Mouse (Mus musculus): ENCODE data around the gene Calcr.
A peak's percentile ranks its signal among the peaks of the same experiment; 100 is the strongest.
"Not testable (repeated sequence)": the region's sequence is repeated elsewhere in the genome, so short reads cannot be mapped to it uniquely, and the experiment has no call there.

The Calcr gene

GRCm38 (mm10) chr6:3764230-3764764 lies at the start of gene Calcr:
Gene Calcr, minus strand, starts transcription at chr6:3764714.
- no peak for DNase-seq (ENCODE audit: low spot score)

DNA sequence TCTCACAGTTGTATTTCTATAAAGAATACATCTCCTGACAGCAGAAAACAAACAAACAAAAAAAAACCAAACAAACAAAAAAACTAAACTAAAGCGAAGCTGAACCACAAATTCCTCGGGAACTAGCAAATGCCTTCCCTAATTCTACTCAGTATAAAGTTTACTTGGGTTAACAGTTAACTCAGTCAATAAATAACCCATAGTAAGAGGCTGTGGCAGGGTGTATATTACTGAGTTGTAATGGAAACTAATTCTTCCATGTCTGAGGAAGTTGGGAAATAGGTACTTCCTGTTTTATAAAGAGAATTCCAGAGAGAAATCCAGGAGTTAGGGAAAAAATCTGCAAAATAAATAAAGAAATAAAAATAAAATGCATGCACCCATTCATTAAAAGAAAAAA lies 3.0 kb upstream of the Calcr start:
- DNase-seq (ENCODE audit: low spot score): no peak

- DNase-seq (ENCODE audit: low spot score): peak; percentile 21
Measured at GRCm38 (mm10) chr6:3763171-3763967, 1.1 kb downstream of the Calcr start.

DNA sequence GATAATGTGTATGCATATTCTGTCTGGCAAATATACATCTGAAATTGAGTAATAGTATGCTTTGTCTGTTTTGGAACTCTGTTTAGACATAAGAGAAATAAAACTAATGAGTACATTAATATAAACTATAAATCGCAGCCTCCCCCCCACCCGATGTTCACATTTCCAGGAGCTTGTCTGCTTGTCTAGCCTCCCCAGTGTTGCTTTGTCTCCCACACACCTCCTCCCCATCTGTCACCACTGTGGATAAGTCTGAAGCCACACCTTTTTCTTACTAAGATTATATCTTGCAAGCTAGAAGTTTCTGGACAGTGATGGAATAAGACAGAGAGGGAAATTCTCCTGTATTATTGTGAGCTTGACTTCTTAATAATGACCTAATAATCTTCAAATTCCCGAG lies 12.9 kb downstream of the Calcr start:
- no peak for DNase-seq (ENCODE audit: low spot score)

- no peak for DNase-seq (ENCODE audit: low spot score)
Measured at GRCm38 (mm10) chr6:3749624-3750023, 14.9 kb downstream of the Calcr start.

GRCm38 (mm10) chr6:3745546-3745945 lies 19.0 kb downstream of the Calcr start:
- no peak for DNase-seq (ENCODE audit: low spot score)

DNA sequence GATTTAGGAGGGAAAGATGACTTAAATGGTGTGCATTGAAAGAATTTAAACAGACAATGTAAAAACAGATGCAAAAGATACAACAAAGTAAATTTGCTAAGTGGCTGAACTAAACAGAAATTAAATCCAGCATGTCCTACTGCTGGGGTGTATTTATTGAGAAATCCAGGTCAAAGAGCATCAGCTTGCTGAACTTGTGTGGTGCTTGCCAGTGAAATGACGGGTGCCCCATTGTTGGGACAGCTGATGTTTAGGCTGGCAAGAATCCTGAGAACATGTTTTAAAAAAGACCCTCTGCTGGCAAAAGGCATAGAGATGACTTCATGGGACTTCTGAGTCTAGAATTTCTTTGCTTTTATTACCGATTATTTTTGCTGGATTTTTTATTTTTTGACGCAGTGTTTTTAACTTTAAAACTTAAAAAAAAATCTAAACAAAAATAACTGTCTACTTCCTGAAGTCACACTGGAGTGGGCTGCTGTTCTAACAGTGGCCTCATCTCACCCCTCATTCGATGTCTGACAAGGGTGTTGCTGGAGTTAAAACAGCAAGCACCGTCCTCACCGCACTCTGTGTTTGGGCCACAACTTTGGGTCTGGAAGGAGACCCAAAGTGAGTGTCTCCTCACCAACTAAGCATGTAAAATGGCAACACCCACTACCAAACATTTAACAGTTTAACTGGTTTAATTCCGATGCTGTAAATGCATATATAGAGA lies 22.4 kb downstream of the Calcr start:
- DNase-seq (ENCODE audit: low spot score): no peak

- DNase-seq (ENCODE audit: low spot score): no peak
Measured at GRCm38 (mm10) chr6:3741296-3741695, 23.2 kb downstream of the Calcr start.

GRCm38 (mm10) chr6:3730246-3730867 lies 34.2 kb downstream of the Calcr start:
- no peak for DNase-seq (ENCODE audit: low spot score)

GRCm38 (mm10) chr6:3688087-3688642 lies 76.3 kb downstream of the Calcr start:
- no peak for DNase-seq (ENCODE audit: low spot score)

DNA sequence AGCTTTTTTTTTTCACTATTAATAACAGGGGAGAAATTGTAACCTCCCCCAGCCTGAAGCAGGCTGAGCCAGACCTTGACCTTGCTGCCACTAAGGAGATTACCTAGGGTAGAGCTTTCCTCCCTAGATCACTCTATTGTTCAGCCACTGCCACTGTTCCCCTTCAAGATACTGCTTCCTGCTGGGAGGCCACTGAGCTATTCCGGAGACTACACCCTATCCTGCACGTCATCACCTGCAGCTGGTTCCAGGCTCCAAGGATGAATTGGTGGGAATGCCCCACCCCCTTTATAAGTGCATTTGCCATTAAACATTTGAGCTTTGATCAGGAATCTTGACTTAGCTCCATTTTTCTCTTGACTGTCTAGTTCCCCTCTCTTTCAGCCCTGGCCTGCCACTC lies 86.2 kb downstream of the Calcr start:
- not testable (repeated sequence) for DNase-seq (ENCODE audit: low spot score)

DNA sequence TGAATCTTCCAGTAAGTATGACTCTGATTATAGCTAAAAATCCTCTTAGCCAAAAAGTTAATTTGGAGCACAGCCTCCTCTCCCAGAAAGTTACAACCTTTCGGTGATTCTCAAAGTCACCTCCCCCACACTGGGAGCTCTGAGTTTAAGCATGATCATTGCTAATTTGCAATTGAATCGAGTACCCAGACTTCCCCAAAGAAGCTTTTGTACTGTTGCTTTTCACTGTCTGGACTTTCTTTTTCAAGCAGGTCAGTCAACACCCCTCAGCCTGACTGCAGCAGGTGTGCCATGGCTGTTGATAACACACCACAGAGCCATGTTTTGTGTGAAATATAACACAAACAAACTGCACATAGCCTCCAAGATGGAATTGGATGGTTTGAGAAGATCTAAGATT lies 86.7 kb downstream of the Calcr start:
- no peak for DNase-seq (ENCODE audit: low spot score)

DNA sequence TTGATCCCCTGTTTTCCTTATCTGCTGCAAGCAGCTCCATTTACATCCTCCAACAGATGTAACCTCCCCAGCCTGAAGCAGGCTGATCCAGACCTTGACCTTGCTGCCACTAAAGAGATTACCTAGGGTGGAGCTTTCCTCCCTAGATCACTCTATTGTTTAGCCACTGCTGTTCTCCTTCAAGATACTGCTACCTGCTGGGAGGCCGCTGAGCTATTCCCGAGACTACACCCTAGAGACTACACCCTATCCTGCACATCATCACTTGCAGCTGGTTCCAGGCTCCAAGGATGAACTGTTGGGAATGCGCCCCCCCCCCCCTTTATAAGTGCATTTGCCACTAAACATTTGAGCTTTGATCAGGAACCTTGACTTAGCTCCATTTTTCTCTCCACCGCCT lies 92.6 kb downstream of the Calcr start:
- not testable (repeated sequence) for DNase-seq (ENCODE audit: low spot score)

- DNase-seq (ENCODE audit: low spot score): no peak
Measured at GRCm38 (mm10) chr6:3664147-3664716, 100.3 kb downstream of the Calcr start.

- DNase-seq (ENCODE audit: low spot score): no peak
Measured at GRCm38 (mm10) chr6:3658405-3658804, 106.1 kb downstream of the Calcr start.
